Mouse (Mus musculus) adrenal gland, postnatal 36 days (tissue): Measurements from ENCODE around the gene Mettl15. TPM values are rescaled to one million over a fixed set of nuclear protein-coding genes. Genes with fewer than 3 reads are reported as not detected.
A peak's percentile ranks its signal among the peaks of the same experiment; 100 is the strongest.

Experiments used
- DNase-seq, 2 experiments: peaks; one replicate each; pipeline ENCODE4 v3.0.0; 2021; ENCODE audit warnings: mixed read lengths in 1 of 2
- microRNA-seq: library from miRNA; unstranded; fragments of <30 nt; microRNA quantifications from one replicate; pipeline ENCODE4 v1.2.0, GENCODE M21; 2021
- total RNA-seq, 2 experiments: library from RNA; stranded (reverse); gene quantifications; 2 replicates each; pipeline ENCODE4 v1.2.3; 2021

Gene Mettl15
- total RNA-seq, 2 experiments from 2014 or later: 7.7 to 10.0 TPM

DNA sequence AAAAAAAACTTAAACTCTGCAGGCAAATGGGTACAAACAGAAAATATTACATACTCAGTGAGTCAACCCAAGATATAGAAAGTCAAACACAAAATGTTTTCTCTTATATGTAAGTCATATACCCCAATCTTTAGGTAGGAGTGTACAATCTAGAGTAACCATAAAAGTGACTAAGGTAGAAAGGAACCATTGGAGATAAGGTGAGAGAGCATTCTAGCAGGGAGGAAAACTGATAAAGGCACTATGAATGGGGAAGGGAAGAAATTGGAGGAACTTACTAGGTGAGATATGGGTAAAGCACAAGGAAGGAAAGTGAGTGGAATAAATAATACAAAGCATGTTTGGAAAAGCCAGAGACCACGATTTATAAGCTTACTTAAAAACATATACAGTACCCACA is 122.0 kb downstream of the Mettl15 start:
- DNase-seq: no peak

- DNase-seq: no peak
Observed at GRCm38 (mm10) chr2:109156131-109156530, 124.4 kb downstream of the Mettl15 start.

DNA sequence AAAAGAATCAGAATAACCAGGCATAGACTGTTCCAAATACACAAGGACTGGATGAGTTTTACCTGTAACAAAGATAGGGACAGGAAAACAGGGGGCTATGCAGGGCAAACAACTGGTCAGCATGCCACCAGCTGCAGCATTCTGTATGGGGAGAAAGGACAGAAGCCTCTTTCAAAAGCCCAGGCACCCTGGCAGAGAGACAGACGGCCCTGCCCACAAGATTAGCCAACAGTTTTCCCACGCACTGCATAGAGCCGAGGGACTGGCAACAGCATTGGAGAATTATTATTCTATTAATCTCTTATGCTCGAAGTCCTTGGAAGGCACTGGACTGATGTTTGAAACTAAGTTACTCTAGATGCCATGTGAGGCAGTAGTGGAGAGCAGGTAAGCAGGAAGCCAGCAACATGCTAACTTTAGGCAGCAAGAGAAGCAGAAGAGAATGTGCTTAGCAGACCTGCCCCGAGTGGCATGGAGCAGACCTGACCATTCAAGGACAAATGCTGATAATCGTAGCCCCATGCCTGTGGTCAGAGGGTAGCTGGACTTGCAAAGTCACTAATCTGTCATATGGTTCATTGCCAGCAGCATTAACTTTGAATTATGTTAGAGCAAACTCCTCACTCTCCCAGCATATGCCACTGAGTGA is 127.0 kb downstream of the Mettl15 start:
- peak; percentile 15 to 58 for DNase-seq

- DNase-seq: no peak
Observed at GRCm38 (mm10) chr2:109147292-109147691, 133.3 kb downstream of the Mettl15 start.

- no peak for DNase-seq
Observed at GRCm38 (mm10) chr2:109144410-109144809, 136.1 kb downstream of the Mettl15 start.

DNA sequence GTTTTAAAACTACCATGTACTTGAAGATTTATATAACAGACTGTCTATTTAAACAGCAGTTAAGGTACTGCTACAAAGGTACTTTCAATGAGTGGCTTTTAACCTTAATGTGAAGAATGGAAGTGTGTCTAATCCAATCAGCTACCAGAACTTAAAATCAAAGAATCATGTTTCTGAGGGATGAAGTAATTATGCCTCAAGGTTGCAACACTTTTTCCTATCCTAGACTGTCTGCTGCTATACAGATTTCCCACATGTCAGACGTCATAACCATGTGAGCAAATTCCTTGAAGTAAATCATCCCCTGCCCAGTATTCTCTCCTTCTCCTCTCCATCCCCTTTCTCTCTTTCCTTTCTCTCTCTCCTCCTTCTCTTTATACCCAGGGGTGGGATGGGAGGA is 140.2 kb downstream of the Mettl15 start:
- DNase-seq: no peak

DNA sequence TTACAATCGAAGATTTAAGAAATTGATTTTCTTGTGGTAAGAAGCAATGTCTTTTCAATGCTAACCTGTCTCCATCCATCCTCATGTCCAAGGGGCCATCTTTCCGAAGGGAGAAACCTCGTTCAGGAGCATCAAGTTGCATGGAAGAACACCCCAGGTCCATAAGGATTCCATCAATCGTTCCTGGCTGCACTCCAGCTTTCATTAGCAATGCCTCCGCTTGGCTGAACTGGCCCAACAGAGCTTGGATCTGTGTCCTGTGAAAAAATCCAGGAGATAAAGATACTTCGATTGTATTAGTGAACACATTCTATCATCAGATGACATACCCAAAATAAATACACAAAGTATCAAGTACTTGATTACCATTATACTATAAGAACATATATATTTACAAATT is 143.3 kb downstream of the Mettl15 start:
- DNase-seq: no peak

- DNase-seq: no peak
Observed at GRCm38 (mm10) chr2:109130718-109131117, 149.8 kb downstream of the Mettl15 start.

DNA sequence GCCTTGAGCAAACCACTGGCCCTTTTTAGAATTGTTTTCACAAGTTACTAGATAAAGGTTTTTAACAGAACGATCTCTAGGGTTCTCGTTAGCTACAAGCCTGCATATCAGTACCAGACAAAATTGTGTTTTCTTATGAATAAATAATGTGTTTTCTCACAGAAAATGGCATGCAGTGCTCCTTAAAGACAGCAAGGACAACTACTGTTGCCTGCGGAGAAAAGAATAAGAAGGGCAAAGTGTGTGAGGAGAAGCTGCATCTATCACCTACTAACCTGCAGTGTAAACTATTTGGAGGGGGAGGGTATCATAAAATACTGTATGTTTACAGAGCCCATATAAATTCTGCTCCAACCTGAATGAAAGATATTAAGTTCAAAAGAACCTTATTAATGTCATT is 150.6 kb downstream of the Mettl15 start:
- DNase-seq: no peak

DNA sequence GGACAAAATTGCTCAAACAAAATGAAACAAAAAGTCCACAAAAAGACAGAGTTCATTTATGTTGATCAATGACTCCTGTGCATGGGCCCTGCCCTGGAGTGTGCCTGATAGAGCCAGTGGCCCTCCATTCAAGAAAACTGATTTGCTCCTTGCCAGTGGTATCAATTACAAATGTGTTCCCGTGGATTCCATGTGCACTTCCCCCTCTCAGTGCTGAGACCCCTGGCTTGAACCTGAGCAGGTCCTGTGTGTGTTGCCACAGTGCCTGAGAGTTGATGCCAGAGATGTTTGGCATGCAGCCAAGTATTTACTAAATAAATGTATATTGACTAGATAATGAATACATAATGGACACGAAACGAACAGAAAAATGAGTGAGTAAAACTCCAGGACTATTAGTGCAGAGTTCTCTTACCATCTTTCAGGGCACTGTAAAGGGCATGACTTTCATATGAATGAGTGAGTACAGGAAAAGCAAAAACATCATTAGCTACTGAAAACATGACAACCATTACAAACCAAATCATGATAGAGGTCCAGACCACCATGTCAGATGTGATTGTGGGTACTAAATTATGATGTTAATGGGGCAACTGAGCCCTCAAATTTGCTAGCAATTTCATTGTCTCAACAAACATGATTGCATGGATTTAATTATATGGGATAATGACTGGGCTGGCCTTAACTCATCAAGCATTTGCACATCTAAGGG is 174.6 kb downstream of the Mettl15 start:
- no peak for DNase-seq

DNA sequence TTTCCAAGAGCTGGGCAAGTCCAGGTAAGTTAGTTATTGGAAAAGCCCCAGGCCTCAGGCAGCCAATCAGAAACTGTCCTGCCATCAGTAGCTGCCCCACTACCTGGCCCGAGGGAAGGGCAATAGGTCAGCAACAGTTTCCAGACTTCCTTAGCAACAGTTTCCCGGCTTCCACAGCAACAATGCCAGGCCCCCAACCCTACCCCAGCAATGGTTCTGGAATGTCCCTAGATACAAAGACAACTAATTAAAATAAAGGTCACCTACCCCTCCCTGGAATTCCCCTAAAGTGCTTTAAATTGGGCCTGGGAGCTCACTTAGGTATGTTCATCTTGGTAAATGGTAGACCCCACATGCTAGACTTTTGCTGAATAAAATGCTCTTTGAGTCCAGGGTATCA is 230.9 kb downstream of the Mettl15 start:
- DNase-seq: no peak

Small RNA genes within 50 kb of the gene (microRNA-seq; reads per million reads assigned to microRNA genes)
- not detected for gene Gm24115

Other genes starting within 250 kb of the Mettl15 start
- 1 to 10 TPM in 1 of 2 experiments, under 1 TPM in 1; 0.93 to 1.2 TPM for gene Kif18a, start within 50 bp of the Mettl15 start, total RNA-seq